Mouse (Mus musculus) B cell, adult 2 months (primary cell): ENCODE results near the gene Oxgr1.
"Not testable (repeated sequence)": the region's sequence is repeated elsewhere in the genome, so short reads cannot be mapped to it uniquely, and the experiment has no call there.

ENCODE experiments used
- DNase-seq, 2 experiments: peaks; one replicate each; pipeline ENCODE4 v3.0.0; 2022

The Oxgr1 gene

GRCm38 (mm10) chr14:120042187-120042820 lies at the start of gene Oxgr1:
Oxgr1 (minus strand) TSS chr14:120042435.
- no peak for DNase-seq

DNA sequence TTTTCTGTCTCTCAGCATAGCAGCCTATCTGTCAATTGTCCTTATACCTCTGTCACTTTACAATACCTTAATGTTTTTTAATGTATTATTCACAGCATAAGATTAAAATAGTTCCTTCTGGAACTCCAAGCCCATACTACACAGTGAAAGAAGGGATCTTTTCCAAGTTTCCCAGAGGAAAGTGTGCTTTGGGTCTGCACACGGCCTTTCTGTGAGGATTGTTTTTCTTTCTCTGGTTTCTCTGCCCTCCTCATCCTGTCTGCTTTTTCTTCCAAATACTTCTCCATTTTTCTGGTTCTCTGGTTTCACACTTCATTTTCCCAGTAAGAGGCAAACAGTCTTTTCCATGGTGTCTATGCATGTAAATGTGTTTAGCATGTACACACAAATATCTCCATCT lies 48.2 kb upstream of the Oxgr1 start:
- no peak for DNase-seq

- no peak for DNase-seq
Measured at GRCm38 (mm10) chr14:120089649-120090360, 47.6 kb upstream of the Oxgr1 start.

DNA sequence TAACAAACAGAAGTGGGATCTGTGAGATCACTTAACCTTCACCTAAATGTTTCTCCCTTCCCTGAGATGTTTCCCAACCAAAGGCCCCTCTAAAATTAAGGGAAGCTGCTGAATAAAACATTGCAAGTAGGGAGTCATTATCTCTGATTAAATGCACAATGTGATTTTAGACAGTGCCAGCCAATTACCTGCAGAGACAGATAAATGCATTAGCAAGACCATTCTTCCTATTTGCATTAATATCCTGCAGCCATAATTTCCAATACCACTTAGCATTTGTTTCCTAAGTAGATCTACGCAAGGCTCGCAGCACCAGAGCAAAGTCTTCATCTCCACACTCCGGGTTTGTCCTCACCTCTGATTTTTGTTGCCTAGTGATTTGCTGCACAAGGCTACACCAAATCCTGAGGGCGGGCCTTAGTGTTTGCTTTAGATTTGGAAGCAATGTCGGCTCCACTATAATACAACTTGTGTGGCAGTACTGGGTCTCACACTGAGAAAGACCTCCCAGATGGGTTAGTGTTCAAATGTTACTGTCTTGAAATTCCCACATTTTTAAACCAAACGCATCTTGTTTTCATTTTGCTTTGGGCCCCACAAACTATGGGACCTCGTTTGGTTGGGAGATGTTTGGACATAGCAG lies 46.9 kb upstream of the Oxgr1 start:
- DNase-seq = no peak

DNA sequence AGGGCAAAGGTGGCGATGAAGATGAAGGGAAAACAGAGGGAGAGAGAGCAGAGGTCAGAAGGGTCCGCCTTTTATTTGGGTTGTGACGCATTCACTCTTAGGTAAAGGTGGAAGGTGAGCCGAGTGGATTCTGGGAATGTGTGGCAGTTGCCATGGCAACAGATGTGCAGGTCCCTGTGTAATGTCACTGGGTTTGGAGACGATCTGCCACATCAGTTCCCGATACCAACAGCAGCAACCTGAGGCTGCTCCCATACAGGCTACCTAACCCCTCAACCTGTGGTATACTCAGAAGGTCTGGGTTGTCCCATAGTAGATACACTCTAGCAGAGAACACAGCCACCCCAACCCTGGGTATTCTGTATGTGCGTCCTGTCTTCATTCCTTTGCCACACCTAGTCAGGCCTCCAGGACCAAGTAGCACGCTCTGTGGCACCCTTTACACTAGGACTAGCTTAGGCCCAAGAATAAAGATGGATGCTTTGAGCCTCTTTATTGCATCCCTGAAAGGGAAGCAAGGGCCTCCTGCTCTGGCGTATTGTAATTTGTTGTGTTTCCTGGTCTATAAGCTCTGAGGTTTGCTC lies 41.9 kb upstream of the Oxgr1 start:
- DNase-seq = no peak

DNA sequence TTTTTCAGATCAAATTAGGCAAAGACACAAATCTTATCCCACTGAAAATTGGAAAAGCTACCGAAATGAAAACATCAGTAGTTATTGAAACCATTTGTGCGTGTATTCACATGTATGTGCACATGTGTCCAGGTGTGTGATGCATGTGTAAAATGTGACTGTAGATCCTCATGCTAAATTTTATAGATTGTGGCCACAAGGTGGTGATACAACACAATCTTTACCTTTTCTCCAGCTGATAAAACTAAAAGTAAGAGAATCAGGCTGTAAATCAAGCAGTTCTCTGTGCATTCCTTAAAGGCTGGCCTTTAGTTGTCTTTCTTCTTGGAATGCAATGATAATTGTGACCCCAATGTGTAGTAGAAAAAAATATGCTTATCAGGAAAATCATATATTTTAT lies 34.0 kb upstream of the Oxgr1 start:
- DNase-seq = no peak

DNA sequence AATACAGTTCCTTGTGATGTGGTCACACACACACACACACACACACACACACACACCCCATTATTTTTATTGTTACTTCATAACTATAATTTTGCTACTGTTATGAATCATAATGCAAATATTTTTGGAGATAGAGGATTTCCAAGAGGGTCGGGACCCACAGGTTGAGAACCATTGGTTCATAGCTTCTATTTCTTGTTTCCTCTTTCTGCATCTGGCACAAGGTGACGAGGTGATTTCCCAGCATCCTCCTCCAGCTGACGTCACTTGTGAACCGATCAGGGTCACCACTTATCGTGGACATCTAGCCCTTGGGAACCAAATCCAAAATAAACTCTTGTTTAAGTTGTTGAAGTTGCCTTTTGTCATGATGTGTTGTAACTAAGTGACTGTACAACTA lies 33.5 kb upstream of the Oxgr1 start:
- no peak for DNase-seq

GRCm38 (mm10) chr14:120074231-120074630 lies 32.0 kb upstream of the Oxgr1 start:
- DNase-seq = no peak

DNA sequence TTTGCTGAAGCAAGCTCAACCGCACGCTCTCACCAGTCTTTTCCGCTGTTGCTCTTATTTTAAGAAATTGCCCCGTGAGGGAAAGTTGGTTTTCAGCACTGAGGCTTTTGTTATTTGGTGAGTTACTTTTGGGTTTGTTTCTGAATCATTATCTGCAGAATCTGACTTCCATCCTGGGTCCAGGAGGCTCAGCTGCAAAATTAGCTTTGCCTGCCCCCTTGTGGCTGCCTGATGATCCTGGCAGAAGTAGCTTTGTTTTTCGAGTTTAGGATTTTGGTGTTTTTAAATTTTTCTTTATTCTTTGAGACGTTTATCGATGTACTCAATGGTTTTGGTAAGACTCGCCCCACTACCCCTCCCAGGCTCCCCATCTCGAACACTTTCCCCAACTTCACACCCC lies 18.9 kb upstream of the Oxgr1 start:
- no peak for DNase-seq

DNA sequence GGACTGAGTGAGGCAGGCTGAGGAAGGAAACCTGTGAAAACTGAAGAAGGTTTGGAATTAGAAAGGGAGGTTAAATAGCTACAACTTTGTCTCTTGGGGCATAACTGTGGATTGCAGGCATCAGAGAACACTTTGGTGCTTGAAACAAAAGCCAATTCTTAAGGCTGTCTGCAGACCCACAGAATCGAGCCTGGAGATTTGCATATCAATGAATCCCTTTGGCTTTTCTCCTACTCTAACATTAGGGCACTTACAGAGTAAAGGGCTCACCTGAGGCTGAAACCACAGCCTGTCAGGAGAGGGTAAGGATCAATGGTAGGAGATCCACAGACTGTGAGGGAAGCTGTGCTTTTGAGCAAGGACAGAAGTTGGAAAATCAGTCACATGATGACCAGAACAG lies 8.8 kb downstream of the Oxgr1 start:
- DNase-seq = no peak

- no peak for DNase-seq
Measured at GRCm38 (mm10) chr14:120019948-120020347, 22.3 kb downstream of the Oxgr1 start.

DNA sequence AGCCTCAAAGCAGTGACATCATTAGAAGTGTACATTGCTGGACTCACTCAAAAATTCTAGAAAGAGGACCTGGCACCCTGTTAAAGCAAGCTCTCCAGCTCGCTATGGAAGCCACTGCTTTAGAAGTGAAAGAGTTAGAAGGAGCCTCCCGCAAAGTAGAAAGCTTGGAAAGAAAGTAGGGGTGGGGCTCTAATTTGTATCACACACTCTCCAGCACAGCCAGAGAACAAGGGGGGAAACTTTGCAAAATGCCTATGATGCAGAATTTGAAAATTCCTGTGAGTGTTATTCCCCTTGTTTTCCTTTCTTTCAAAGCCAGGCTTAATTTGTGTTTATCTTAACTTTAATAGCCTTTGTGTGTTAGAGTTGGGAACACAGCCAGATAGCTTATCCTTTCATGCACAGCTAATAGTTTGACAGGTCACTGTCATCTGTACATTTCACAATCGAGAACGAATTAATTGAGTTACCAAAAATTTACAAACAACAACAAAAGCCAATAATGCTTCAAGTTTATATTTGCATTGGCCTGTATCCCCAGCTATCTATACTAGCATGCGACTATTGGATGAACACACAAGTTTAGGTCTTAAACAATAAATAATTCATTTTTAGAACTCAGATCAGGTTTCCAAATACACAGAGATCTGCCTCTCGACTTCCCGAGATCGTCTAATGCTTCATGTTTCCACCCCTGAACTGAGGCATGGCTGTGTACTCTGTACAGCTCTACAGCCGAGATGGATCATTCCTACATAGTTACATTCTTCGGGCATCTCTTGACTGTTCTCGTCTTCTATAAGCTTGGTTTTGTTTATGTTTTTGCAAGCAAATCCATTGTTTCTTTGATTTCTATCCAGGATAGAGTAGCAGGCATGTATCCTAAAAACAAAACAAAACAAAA lies 32.0 kb downstream of the Oxgr1 start:
- DNase-seq = no peak

DNA sequence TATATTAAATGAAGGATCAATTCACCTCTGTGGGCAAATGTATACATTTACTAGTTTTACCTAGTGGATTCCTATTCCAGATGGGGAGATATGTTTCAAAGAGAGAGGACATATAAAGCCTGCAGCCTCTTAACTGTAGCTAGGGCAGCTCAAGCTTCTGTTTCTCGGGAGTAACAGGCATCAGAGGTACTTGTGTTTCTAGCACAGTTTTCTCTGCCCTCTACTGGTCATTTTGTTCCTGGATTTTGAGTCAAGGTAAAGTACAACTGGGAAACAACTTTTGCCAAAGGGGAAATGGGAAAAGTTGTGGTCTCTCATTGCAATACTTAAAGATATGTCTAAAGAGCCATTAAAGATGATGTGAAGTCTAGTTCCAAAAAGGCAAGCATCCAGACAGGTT lies 37.1 kb downstream of the Oxgr1 start:
- no peak for DNase-seq

- no peak for DNase-seq
Measured at GRCm38 (mm10) chr14:120003661-120004060, 38.6 kb downstream of the Oxgr1 start.

- DNase-seq = no peak
Measured at GRCm38 (mm10) chr14:120002673-120003072, 39.6 kb downstream of the Oxgr1 start.

DNA sequence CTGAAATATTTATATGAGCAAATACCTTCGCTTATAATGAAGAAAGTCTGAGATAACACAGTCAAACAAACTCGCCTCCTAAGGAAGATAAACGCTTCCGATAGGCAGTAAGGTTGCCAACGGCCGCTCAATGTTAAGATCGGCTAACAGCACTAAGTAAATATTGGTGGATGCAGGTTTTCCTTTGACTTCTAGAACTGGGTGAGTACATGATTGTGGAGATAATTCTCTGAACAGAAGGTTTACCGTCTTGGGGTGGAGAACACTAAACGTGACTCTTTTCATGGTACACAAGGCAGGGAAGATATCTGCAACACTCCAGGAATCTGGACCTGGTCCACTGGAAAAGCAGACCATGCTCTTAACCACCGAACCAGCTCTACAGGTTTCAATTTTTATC lies 52.6 kb downstream of the Oxgr1 start:
- DNase-seq = no peak

DNA sequence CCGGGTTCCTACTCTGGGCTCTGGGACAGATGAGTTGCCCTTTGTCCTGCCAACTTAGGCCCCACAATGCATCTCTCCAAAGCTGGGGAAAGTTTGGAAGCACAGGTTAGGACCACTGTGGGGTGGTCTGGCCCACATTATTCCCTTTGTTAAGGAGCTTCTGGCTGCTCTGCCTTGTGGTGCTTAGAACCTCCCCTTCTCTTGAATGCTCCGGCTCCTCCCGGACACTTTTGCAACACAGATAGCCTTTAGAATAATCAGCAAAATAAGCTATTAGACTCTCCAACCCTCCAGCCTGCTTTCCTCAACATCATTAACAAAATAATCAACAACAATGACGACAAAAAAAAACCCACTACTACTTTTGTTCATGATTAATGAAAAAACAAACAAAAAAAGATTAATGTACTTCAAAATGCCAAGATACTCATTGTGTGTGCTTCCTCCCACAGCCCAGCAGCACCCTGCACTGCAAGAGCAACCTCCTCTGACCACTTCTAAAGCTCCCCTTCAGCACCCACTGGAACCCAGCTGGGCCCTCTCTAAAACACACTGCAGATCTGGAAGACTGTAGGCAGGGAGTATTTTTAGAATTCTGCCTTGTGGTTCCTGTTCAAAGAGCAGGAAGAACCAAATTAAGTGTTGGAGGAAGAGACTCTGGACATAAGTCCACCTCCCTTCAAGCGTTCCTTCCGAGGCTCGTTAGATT lies 53.1 kb downstream of the Oxgr1 start:
- DNase-seq = no peak

DNA sequence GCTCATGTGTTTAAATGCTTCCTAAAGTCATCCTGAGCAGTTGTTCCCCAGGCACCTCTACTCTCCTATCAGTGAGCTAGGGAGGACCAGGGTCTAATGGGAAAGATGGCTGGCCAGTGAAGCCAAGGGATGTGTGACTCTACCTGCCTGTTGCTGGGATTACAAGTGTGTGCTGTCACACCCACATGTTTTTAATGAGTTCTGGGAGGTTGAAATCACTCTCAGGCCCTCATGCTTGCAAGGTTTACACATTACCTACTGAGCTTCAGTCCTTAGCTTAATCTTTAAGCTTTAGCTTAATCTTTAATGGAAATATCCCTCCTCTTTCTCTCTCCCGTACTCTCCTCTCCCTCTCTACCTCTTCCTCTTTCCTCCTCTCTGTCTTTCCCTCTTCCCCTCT lies 55.0 kb downstream of the Oxgr1 start:
- DNase-seq = no peak

DNA sequence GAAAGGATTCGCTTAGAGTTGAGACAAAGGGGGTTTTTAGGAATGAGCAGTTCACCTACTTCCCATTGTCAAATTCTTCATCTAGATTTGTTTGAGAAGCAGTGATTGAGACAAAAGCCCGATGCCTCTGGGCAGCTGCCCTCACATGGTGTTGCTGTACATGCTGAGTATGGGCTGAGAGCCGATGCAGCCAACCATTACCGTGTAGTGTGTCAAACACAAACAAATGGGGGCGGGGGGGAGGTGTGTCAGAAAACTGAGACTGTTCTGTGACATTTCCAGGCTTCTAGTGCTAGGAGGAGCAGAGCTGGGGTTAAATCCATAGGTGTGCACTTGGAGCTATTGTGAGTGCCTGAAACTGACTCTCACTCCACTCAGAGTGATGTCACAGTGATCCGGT lies 55.5 kb downstream of the Oxgr1 start:
- no peak for DNase-seq

GRCm38 (mm10) chr14:119986351-119986750 lies 55.9 kb downstream of the Oxgr1 start:
- not testable (repeated sequence) for DNase-seq

- no peak for DNase-seq
Measured at GRCm38 (mm10) chr14:119981314-119981713, 60.9 kb downstream of the Oxgr1 start.

- DNase-seq = no peak
Measured at GRCm38 (mm10) chr14:119980698-119981235, 61.5 kb downstream of the Oxgr1 start.
